Mouse (Mus musculus) embryonic fibroblast, embryonic 13.5 days (primary cell): ENCODE results near the gene Slc25a11. TPM values are rescaled to one million over a fixed set of nuclear protein-coding genes. Genes with fewer than 3 reads are reported as not detected.

ENCODE experiments used
- H3K27ac ChIP-seq: 2 replicates; pipeline ENCODE4 v1.5.1; 2012; ENCODE audit warnings: low read length, control low read depth, inconsistent platforms; ENCODE audit not compliant: insufficient read depth
- H3K4me1 ChIP-seq: 2 replicates; pipeline ENCODE4 v1.6.1; 2011; ENCODE audit warnings: low read length; ENCODE audit not compliant: control insufficient read depth, insufficient read depth
- H3K4me3 ChIP-seq: 2 replicates; pipeline ENCODE4 v1.5.1; 2011; ENCODE audit warnings: mild to moderate bottlenecking, control low read depth, low read length; ENCODE audit not compliant: insufficient read depth
- CTCF ChIP-seq: IDR thresholded peaks from 2 replicates; pipeline ENCODE4 v1.5.1; 2011; ENCODE audit warnings: mild to moderate bottlenecking, control low read depth, low read length, moderate library complexity, borderline replicate concordance; ENCODE audit not compliant: insufficient read depth
- POLR2A ChIP-seq: IDR thresholded peaks from 2 replicates; pipeline ENCODE4 v1.6.1; 2011; ENCODE audit warnings: low read depth, mild to moderate bottlenecking, control low read depth, low read length, moderate library complexity
- polyA plus RNA-seq: library from polyadenylated mRNA; stranded (reverse); fragments of >200 nt; gene quantifications from 2 replicates; pipeline ENCODE4 v1.2.4, GENCODE M21; 2011; ENCODE audit warnings: low read depth; ENCODE audit not compliant: missing spikeins, insufficient read length

Gene Slc25a11
- polyA plus RNA-seq, 1 experiment: 81.1 TPM

DNA sequence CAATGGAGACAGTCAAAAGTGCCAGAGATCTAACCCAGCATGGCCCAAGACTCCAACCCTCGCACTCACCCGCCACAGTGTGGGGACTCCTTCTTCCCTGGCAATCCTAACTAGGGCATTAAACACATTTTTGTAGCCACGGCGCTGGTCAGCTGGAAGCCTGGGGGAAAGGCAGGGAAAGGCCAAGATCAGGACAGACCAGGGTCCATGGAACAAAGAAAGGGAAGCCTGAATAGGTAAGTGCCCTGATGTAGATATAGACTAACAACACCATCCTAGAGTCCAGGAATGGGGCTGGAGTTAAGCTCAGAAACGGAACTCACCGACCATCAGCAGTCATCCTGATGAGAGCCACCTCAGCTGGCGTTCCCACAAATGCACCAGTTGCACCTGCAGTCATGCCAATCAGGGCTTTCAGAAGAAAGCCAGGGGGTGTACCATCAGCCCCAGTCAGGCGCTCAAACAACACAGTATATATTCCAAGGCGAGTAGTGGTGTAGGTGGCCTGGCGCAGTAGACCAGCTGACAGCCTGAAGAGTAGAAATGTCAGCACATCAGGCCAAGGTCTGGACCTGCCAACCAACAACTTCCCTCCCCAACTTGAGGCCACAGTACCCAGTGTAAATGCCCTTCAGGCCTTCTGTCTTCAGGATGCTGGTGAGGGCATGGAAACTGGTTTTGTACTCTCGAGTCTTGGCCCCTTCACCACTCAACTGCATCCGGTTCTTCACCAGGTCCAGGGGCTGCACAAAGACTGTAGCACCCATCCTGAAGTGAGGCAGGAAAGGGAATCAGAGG is 1.6 kb downstream of the Slc25a11 start:
- Histone ChIP-seq H3K4me1 (peaks cover 11% of the 10 kb centered on the region), H3K27ac (no peak overlapping the region), H3K4me3 (peak overlapping the region; percentile 68)
- no peak for TF ChIP-seq POLR2A
- no peak for TF ChIP-seq CTCF

DNA sequence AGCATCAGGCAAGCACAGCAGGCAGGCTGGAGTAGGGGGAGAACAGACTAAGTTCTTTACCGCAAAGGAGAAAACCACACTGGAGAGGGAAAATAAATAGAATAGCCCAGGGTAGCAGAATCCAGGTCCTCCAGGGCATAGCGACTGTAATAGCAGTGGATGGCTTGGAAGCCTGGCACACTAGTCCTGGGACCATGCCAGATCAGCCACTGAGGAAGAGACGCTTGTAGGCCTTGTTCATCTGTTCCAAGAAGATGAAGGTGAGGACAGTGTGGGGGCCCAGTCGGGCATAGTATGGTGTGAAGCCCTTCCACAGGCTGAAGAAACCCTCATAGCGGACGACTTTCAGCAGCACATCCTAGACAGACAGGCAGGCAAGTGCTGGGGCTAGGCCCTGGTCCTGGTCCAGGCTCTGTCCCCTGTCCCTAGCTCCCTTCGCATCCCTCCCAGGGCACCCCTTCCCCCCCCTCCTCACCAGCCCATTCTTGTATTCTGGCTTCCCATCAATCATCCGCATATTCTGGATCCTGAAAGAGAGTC is 2.6 kb downstream of the Slc25a11 start:
- Histone ChIP-seq H3K27ac (no peak overlapping the region), H3K4me3 (no peak overlapping the region), H3K4me1 (peaks cover 9% of the 10 kb centered on the region)
- TF ChIP-seq POLR2A (no peak), CTCF (no peak)

DNA sequence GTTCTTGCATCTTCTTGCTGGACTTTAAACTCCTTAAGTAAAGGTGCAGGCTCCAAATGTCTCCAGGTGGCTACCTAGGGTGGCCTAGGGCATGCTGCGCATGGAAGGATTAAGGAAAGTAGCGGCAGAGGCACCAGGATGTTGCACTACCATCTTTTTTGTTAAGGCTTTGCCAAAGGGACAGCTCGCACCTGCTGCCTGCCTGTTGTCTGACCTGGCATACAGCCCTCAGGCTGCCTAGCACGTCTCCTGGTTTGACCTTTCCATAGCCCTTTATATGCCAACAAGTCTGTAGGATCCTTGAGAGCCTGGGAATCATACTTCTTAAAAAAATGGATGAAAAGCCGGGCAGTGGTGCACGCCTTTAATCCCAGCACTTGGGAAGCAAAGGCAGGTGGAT is 4.2 kb downstream of the Slc25a11 start:
- peaks cover 5% of the 10 kb centered on the region; the same call in 1 of the 2 replicates for H3K4me1 ChIP-seq
- no peak overlapping the region for H3K4me3 ChIP-seq
- TF ChIP-seq POLR2A (no peak; the same call in 1 of the 2 replicates), CTCF (no peak)
- no peak overlapping the region for H3K27ac ChIP-seq

DNA sequence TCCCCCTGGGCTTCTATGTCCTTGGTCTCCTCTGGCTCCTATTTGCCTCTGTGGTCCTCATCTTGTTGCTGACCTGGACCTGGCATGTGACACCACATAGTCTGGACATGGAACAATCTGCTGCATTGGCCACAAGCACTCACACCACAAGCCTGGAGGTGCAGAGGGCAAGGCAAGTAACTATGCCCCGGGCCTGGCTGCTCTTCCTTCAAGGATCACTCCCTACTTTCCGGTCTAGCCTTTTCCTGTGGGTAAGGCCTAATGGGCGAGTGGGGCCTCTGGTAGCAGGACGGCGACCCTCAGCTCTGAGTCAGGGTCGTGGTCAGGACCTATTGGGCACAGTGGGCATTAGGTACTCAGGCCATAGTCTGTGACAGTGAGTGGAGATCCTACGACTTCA is 6.0 kb downstream of the Slc25a11 start:
- Histone ChIP-seq H3K27ac (no peak overlapping the region), H3K4me1 (peaks cover 5% of the 10 kb centered on the region; the same call in 1 of the 2 replicates), H3K4me3 (no peak overlapping the region)
- no peak; the same call in 1 of the 2 replicates for TF ChIP-seq POLR2A
- TF ChIP-seq CTCF: no peak

DNA sequence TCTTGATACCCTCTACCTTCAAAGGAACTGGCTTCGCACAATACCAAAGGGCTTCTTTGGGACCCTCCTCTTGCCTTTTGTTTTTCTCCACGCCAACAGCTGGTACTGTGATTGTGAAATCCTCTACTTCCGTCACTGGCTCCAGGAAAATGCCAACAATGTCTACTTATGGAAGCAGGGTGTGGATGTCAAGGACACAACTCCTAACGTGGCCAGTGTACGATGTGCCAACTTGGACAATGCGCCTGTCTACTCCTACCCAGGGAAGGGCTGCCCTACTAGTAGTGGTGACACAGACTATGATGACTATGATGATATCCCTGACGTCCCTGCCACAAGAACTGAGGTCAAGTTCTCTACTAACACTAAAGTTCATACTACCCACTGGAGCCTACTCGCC is 7.3 kb downstream of the Slc25a11 start:
- no peaks in the 10 kb centered on the region for H3K4me1 ChIP-seq
- H3K4me3 ChIP-seq: no peak overlapping the region
- TF ChIP-seq CTCF (no peak), POLR2A (0 out of 2 replicates have a peak, but pooled peaks have one; percentile 6)
- no peak overlapping the region for H3K27ac ChIP-seq

DNA sequence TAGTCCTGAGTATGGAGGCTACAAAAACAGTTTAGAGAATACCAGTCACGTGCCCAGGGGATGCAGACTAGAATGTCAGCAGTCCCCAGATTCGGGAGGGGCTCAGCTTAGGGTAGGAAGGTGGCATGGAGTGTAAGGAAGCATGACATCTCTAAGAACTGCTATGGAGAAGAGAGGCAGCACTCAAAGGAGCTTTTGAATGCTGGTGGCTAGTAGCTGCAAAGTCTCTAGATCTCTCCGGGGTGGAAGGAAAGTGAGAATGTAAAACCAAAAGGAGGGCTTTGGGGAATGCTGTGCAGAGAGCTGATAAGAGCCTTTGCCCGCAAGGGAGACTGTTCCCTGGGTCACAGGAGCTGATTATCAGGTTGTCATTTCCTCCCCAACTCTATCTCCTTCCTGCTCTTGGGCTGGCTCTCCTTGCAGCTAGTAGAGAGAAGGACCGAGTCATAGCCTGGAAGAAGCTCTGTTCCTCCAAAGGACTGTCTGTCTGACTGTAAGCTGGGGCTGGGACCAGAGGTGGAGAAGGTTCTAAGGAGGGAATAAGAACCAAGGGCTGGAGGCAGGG is 8.5 kb downstream of the Slc25a11 start, which contains the start of gene Gp1ba:
Gene Gp1ba (plus strand): TSS at position 409 of the 565 bp plus-strand sequence.
- TF ChIP-seq POLR2A: no peak
- TF ChIP-seq CTCF: no peak
- Histone ChIP-seq H3K4me1 (no peaks in the 10 kb centered on the region), H3K27ac (no peak within 1 kb of the TSS)

DNA sequence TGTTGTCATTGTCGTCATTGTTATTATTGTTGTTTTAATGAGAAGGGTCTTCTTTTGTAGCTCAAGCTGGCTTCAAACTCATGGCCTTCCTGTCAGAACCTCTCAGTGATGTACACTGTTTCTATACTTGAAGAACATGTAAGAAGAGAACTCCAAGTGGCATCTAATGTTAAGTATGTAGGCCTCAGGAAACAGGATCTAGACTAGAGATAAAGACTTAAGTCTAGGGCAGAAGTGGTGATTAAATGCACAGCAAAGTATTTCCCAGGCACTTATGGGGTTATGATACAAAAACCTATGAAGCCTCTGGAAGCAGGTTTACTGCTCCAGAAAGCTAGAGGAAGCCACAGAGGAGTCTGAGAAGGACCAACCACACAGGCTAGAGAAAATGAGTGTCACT is 9.0 kb downstream of the Slc25a11 start:
- Histone ChIP-seq H3K27ac (no peak overlapping the region), H3K4me1 (no peaks in the 10 kb centered on the region), H3K4me3 (no peak overlapping the region)
- TF ChIP-seq CTCF (no peak), POLR2A (no peak)

More for the DNA sequence above, 8.5 kb downstream of the Slc25a11 start, which contains the start of gene Gp1ba:
- H3K4me3 ChIP-seq: no peak within 1 kb of the TSS

DNA sequence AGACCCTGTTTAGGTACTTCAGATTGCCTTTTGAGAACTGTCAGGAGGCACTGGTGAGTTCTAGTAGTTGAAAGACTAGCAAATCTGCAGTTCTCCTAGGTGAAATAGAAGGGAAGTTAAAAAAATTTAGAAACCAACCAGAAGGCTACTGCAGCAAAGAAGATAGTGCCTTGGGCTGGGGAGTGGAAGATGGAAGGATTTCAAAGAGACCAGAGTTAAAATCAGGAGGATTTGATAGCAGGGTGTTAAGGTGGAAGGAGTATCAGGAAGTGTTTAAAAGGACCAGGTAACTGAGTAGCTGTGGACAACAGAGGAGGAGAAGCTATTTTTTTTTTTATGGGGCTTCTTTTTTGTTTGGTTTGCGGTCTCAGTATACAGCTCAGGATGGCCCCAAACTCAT is 9.5 kb downstream of the Slc25a11 start:
- H3K4me3 ChIP-seq: no peak overlapping the region
- H3K4me1 ChIP-seq: no peaks in the 10 kb centered on the region
- no peak overlapping the region for H3K27ac ChIP-seq
- TF ChIP-seq POLR2A: no peak
- TF ChIP-seq CTCF: no peak

DNA sequence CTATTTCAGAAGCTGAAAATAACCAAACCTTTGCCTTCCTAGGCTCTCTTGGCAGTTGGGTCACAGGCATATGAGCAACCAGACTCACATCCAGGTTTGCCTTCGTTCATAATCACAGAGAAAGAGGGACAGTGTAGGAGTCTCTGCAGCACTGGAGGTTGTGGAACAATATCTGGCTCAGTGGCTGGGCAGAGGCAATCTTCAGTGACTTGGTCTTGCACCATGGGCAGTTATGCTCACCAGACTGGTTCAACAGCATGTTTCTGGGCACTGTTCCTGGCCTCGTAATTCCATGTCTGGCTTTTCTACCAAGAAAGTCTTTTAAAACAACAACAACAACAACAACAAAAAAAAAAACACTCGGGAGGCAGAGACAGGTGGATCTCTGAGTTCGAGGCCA is 11.7 kb downstream of the Slc25a11 start:
- H3K27ac ChIP-seq: no peak overlapping the region
- no peak overlapping the region for H3K4me3 ChIP-seq
- no peaks in the 10 kb centered on the region for H3K4me1 ChIP-seq
- no peak for TF ChIP-seq CTCF
- TF ChIP-seq POLR2A: no peak

DNA sequence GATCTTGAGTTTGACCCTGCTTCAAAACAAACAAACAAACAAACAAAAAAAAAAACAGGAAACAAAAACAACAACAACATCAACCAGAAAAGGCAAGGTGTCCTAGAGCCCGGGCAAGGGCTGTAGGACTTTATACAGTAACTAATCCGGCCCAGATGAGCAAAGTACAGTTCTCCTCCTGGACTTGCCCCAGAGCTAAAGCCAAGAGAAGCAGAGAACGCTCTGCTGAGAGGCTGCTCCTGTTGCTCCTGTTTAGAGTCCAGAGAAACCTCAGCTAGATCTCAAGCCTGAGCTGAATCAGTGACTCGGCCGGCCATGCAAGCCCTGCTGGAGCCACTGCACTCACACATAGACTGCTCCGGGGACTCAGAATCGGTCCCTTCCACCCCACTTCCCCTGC is 17.1 kb downstream of the Slc25a11 start:
- H3K4me3 ChIP-seq: no peak overlapping the region
- H3K27ac ChIP-seq: no peak overlapping the region
- TF ChIP-seq POLR2A: no peak
- TF ChIP-seq CTCF: no peak
- H3K4me1 ChIP-seq: no peaks in the 10 kb centered on the region
